Mouse (Mus musculus): ENCODE results near the gene Olfr74. TPM values are rescaled to one million over a fixed set of nuclear protein-coding genes. Genes with fewer than 3 reads are reported as not detected.
"Not testable (repeated sequence)": the region's sequence is repeated elsewhere in the genome, so short reads cannot be mapped to it uniquely, and the experiment has no call there.

Olfr74 gene
- total RNA-seq (2022) = not detected

GRCm38 (mm10) chr2:87974563-87974962 lies at the start of gene Olfr74:
TSS of gene Olfr74 (minus strand) at chr2:87974663.
- no peak for DNase-seq (ENCODE audit: low spot score in 2 of 2)

- DNase-seq (ENCODE audit: low spot score in 2 of 2) = not testable (repeated sequence)
Measured at GRCm38 (mm10) chr2:88022474-88022873, 48.0 kb upstream of the Olfr74 start, which contains the start of gene Olfr1161. TSS of gene Olfr1161 (plus strand) at chr2:88022774.

- DNase-seq (ENCODE audit: low spot score in 2 of 2) = no peak
Measured at GRCm38 (mm10) chr2:88007515-88008318, 33.3 kb upstream of the Olfr74 start, which contains the start of gene Olfr1160. TSS of gene Olfr1160 (minus strand) at chr2:88008268.

GRCm38 (mm10) chr2:87989813-87990212 lies 15.3 kb upstream of the Olfr74 start, which contains the start of gene Olfr1158:
TSS of gene Olfr1158 (plus strand) at chr2:87990113.
- no peak for DNase-seq (ENCODE audit: low spot score in 2 of 2)

DNA sequence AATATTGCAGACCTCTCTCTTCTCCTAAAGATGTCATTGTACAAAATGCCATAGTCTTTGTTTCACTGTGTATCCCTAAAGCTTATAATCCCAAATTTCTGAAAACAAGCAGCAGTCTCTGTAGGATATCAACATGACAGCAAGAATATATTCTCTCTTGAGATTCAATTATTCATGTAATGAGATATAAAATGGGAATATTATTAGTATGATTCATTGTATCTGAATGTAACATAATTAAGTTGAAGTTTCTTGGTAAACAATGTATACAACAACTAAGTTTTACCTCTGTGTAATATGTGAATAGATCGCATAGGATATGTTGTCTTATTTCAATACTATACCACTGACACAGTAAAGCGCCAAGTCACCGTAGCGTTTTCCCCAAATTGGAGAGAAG lies 6.3 kb downstream of the Olfr74 start, which contains the start of gene Olfr1157:
TSS of gene Olfr1157 (minus strand) at position 101 of the 400 bp plus-strand sequence.
- DNase-seq (ENCODE audit: low spot score in 2 of 2) = no peak

DNA sequence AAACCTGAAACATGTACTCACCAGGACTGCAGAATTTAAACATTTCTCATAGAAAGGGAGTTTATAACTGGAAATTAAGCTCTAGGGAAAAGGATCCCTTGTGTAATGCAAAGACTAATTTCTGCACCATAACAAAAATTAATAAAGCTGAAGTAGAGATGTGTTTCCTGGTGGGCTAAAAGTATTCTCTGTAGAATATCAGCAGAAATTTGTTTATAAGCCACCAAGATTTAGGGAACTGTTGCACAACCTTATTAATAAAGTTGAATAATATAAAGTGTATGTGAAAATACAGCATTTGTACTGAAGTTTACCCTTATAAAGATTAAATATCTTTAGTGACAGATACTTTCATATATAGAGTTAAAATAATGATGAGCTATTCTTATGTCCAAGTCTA lies 21.5 kb downstream of the Olfr74 start, which contains the start of gene Olfr1156:
TSS of gene Olfr1156 (minus strand) at position 101 of the 400 bp plus-strand sequence.
- DNase-seq (ENCODE audit: low spot score in 2 of 2) = no peak

GRCm38 (mm10) chr2:87945037-87945436 lies 29.4 kb downstream of the Olfr74 start, which contains the start of gene Olfr1155:
TSS of gene Olfr1155 (minus strand) at chr2:87945137.
- no peak for DNase-seq (ENCODE audit: low spot score in 2 of 2)

Other genes with a start within 250 kb of the Olfr74 start
- gene Olfr1138, start 234.7 kb downstream of the Olfr74 start, total RNA-seq (2022) = not detected
- gene Olfr1140, start 230.9 kb downstream of the Olfr74 start, total RNA-seq (2022) = not detected
- gene Olfr1141, start 220.7 kb downstream of the Olfr74 start, total RNA-seq (2022) = not detected
- gene Olfr152, start 195.2 kb downstream of the Olfr74 start, total RNA-seq (2022) = not detected
- gene Olfr1143, start 174.1 kb downstream of the Olfr74 start, total RNA-seq (2022) = not detected
- not detected for gene Olfr1145, start 164.8 kb downstream of the Olfr74 start, total RNA-seq (2022)
- gene Olfr1148, start 144.1 kb downstream of the Olfr74 start, total RNA-seq (2022) = not detected
- gene Olfr1150-ps1, start 130.7 kb downstream of the Olfr74 start, total RNA-seq (2022) = not detected
- gene Olfr1151, start 118.8 kb downstream of the Olfr74 start, total RNA-seq (2022) = not detected
- gene Olfr1152, start 108.2 kb downstream of the Olfr74 start, total RNA-seq (2022) = not detected
- not detected for gene Olfr1153, start 79.7 kb downstream of the Olfr74 start, total RNA-seq (2022)
- gene Olfr1154, start 69.5 kb downstream of the Olfr74 start, total RNA-seq (2022) = not detected
- not detected for gene Olfr1155, start 29.5 kb downstream of the Olfr74 start, total RNA-seq (2022)
- gene Olfr1156, start 21.6 kb downstream of the Olfr74 start, total RNA-seq (2022) = not detected
- gene Olfr1157, start 6.4 kb downstream of the Olfr74 start, total RNA-seq (2022) = not detected
- not detected for gene Olfr1158, start 15.4 kb upstream of the Olfr74 start, total RNA-seq (2022)
- gene Olfr1160, start 33.6 kb upstream of the Olfr74 start, total RNA-seq (2022) = not detected
- not detected for gene Olfr1161, start 48.1 kb upstream of the Olfr74 start, total RNA-seq (2022)
- gene Olfr73, start 63.0 kb upstream of the Olfr74 start, total RNA-seq (2022) = not detected
- not detected for gene Olfr1162, start 76.5 kb upstream of the Olfr74 start, total RNA-seq (2022)
- not detected for gene Olfr1163, start 97.2 kb upstream of the Olfr74 start, total RNA-seq (2022)
- not detected for gene Olfr1164, start 119.3 kb upstream of the Olfr74 start, total RNA-seq (2022)
- not detected for gene Olfr1166, start 153.6 kb upstream of the Olfr74 start, total RNA-seq (2022)
- not detected for gene Olfr1167, start 180.5 kb upstream of the Olfr74 start, total RNA-seq (2022)
- gene Olfr1168, start 207.2 kb upstream of the Olfr74 start, total RNA-seq (2022) = not detected

All from gastrocnemius, adult 8-10 months (tissue).